Mouse (Mus musculus) lung, adult 2 months (tissue): ENCODE measurements around the gene Gm21900. TPM values are rescaled to one million over a fixed set of nuclear protein-coding genes. Genes with fewer than 3 reads are reported as not detected.
A peak's percentile ranks its signal among the peaks of the same experiment; 100 is the strongest.
"Not testable (repeated sequence)": the region's sequence is repeated elsewhere in the genome, so short reads cannot be mapped to it uniquely, and the experiment has no call there.

Experiments
- DNase-seq: peaks from one replicate; pipeline ENCODE4 v3.0.0; 2022
- H3K4me1 ChIP-seq: fragments of 200-500 bp; 2 replicates; pipeline ENCODE4 v1.6.1; 2011; ENCODE audit warnings: low read length; ENCODE audit not compliant: control insufficient read depth, insufficient read depth
- H3K4me3 ChIP-seq: fragments of 200-500 bp; replicated peaks from 2 replicates; pipeline ENCODE3; 2011; ENCODE audit warnings: low read depth, mild to moderate bottlenecking, control low read depth, low read length; ENCODE audit errors: extremely low read depth
- WGBS: fragments of 180-500 bp; shearing (Covaris S2); methylation state at CpG from one replicate; pipeline ENCODE4 v1.1.7; 2018; 5-methylcytosine and 5-hydroxymethylcytosine counted together
- polyA plus RNA-seq: library from polyadenylated mRNA; depleted of rRNA; stranded (reverse); fragments of >200 nt; gene quantifications from 2 replicates; pipeline ENCODE4 v1.2.3, GENCODE M21; 2012; rRNA removed

Gene Gm21900
- not detected in 2 replicates for polyA plus RNA-seq

DNA sequence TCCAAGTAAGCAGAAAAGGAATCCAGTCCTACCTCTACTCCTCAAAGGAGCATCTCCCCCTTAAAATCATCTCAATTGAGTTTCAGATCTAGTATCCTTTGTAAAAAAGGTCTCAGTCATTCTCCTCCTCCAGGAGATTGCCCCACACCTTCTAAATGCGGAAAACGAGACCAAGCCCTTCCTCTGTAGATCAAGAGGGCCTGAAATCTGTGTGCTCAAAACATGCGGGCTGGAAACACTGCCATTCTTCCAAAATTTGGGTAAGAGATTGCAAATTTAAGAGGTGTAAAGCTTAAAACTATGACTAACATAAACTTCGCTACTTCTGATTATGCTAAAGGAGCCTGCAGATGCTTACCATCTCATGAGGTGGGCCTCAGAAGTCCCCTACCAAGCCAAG lies at the start of gene Gm21900:
Gene Gm21900, plus strand, starts transcription at position 301 of the 400 bp plus-strand sequence.
- WGBS = no CpG with 5 or more reads among the region's 4 CpGs
- not testable (repeated sequence) for H3K4me1 ChIP-seq, DNase-seq, H3K4me3 ChIP-seq

DNA sequence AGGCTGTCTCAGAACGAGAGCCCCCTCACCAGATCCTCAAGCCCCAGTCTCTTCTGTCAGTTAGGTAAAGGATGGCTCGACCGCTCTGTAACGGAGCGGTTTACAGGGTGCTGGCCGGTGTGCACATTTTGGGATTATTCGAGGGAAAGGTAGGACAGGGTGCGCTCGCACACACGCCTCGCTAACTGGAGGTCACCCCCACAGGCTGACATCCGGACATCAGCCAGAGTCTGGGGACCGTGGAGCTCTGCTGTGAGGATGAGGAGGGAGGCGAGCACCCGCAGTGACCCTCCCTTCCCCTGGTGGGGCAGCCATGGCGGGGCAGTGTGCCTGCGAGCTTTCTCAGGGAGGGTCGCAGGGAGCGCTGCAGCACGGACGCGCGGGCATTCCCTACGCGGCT lies 27.4 kb downstream of the Gm21900 start:
- WGBS = no CpG with 5 or more reads among the region's 25 CpGs
- not testable (repeated sequence) for H3K4me3 ChIP-seq, H3K4me1 ChIP-seq
- peak; percentile 4 for DNase-seq

Other genes with a start within 250 kb of the Gm21900 start
- gene Gm28510, start 203.6 kb upstream of the Gm21900 start, polyA plus RNA-seq = not detected in 2 replicates
- gene Gm20737, start 80.3 kb upstream of the Gm21900 start, polyA plus RNA-seq = not detected in 2 replicates
- gene Gm21775, start 62.9 kb upstream of the Gm21900 start, polyA plus RNA-seq = not detected in 2 replicates
- gene Gm20777, start 136.1 kb downstream of the Gm21900 start, polyA plus RNA-seq = not detected in 2 replicates